Mouse (Mus musculus): Measurements from ENCODE around the gene Cic. TPM values are rescaled to one million over a fixed set of nuclear protein-coding genes. Genes with fewer than 3 reads are reported as not detected.
"Not testable (repeated sequence)": the region's sequence is repeated elsewhere in the genome, so short reads cannot be mapped to it uniquely, and the experiment has no call there.

Cic gene
- polyA plus RNA-seq, 1 experiment from 2014 or later: 31.5 TPM

- Histone ChIP-seq H3K4me3 (ENCODE audit: low read depth, low read length) (peak overlapping the region; percentile 10; the same call in 1 of the 2 replicates), H3K27ac (ENCODE audit: low read depth, low read length) (peak overlapping the region; percentile 70), H3K9ac (ENCODE audit: low read depth, low read length) (peak overlapping the region; percentile 43; the same call in 1 of the 2 replicates), H3K4me1 (ENCODE audit: control insufficient read depth, insufficient read depth, low read length) (peaks cover 17% of the 10 kb centered on the region), H3K36me3 (ENCODE audit: control insufficient read depth, insufficient read depth, low read length) (no peaks in the 10 kb centered on the region), H3K9me3 (replicated peaks; ENCODE audit: control insufficient read depth, low read length) (no peaks in the 10 kb centered on the region), H3K4me2 (peak overlapping the region; percentile 56), H3K27me3 (ENCODE audit: control insufficient read depth, insufficient read depth, low read length) (no peaks in the 10 kb centered on the region)
- ATAC-seq (replicated peaks; ENCODE audit: insufficient number of reproducible peaks, low FRiP score, low TSS enrichment): peak; percentile 58; the same call in 1 of the 2 replicates
- WGBS (ENCODE audit: insufficient replicate concordance): 7% methylated on average over 6 of the region's 6 CpGs
Observed at GRCm38 (mm10) chr7:25322058-25322484, 54.6 kb downstream of the Cic start.

- no peak overlapping the region for H3K4me3 ChIP-seq (ENCODE audit: low read depth, low read length)
- ATAC-seq (replicated peaks; ENCODE audit: insufficient number of reproducible peaks, low FRiP score, low TSS enrichment): no peak
- H3K27me3 ChIP-seq (ENCODE audit: control insufficient read depth, insufficient read depth, low read length): no peaks in the 10 kb centered on the region
- no peaks in the 10 kb centered on the region for H3K36me3 ChIP-seq (ENCODE audit: control insufficient read depth, insufficient read depth, low read length)
- 90% methylated on average over 2 of the region's 2 CpGs for WGBS (ENCODE audit: insufficient replicate concordance)
- no peak overlapping the region for H3K4me2 ChIP-seq
- H3K9me3 ChIP-seq (replicated peaks; ENCODE audit: control insufficient read depth, low read length): no peaks in the 10 kb centered on the region
- H3K9ac ChIP-seq (ENCODE audit: low read depth, low read length): no peak overlapping the region
- H3K27ac ChIP-seq (ENCODE audit: low read depth, low read length): no peak overlapping the region
- peaks cover 10% of the 10 kb centered on the region for H3K4me1 ChIP-seq (ENCODE audit: control insufficient read depth, insufficient read depth, low read length)
Observed at GRCm38 (mm10) chr7:25323219-25323618, 55.7 kb downstream of the Cic start.

- H3K4me2 ChIP-seq; H3K27ac ChIP-seq (ENCODE audit: low read depth, low read length); H3K36me3 ChIP-seq (ENCODE audit: control insufficient read depth, insufficient read depth, low read length); H3K9me3 ChIP-seq (replicated peaks; ENCODE audit: control insufficient read depth, low read length); H3K9ac ChIP-seq (ENCODE audit: low read depth, low read length); H3K4me3 ChIP-seq (ENCODE audit: low read depth, low read length); ATAC-seq (replicated peaks; ENCODE audit: insufficient number of reproducible peaks, low FRiP score, low TSS enrichment); H3K27me3 ChIP-seq (ENCODE audit: control insufficient read depth, insufficient read depth, low read length): not testable (repeated sequence)
- H3K4me1 ChIP-seq (ENCODE audit: control insufficient read depth, insufficient read depth, low read length): peaks cover 10% of the 10 kb centered on the region
- WGBS (ENCODE audit: insufficient replicate concordance): 83% methylated on average over 5 of the region's 6 CpGs
Observed at GRCm38 (mm10) chr7:25325431-25325830, 57.9 kb downstream of the Cic start.

- H3K27ac ChIP-seq (ENCODE audit: low read depth, low read length): no peak overlapping the region
- H3K9me3 ChIP-seq (replicated peaks; ENCODE audit: control insufficient read depth, low read length): no peaks in the 10 kb centered on the region
- 77% methylated on average over 8 of the region's 8 CpGs for WGBS (ENCODE audit: insufficient replicate concordance)
- ATAC-seq (replicated peaks; ENCODE audit: insufficient number of reproducible peaks, low FRiP score, low TSS enrichment): no peak
- no peak overlapping the region for H3K9ac ChIP-seq (ENCODE audit: low read depth, low read length)
- H3K36me3 ChIP-seq (ENCODE audit: control insufficient read depth, insufficient read depth, low read length): peaks cover 7% of the 10 kb centered on the region
- no peak overlapping the region for H3K4me2 ChIP-seq
- H3K27me3 ChIP-seq (ENCODE audit: control insufficient read depth, insufficient read depth, low read length): no peaks in the 10 kb centered on the region
- no peak overlapping the region for H3K4me3 ChIP-seq (ENCODE audit: low read depth, low read length)
- H3K4me1 ChIP-seq (ENCODE audit: control insufficient read depth, insufficient read depth, low read length): peaks cover 10% of the 10 kb centered on the region
Observed at GRCm38 (mm10) chr7:25326233-25326632, 58.7 kb downstream of the Cic start.

GRCm38 (mm10) chr7:25333596-25334307 lies 66.2 kb downstream of the Cic start:
- Histone ChIP-seq H3K4me2 (no peak overlapping the region), H3K27ac (ENCODE audit: low read depth, low read length) (no peak overlapping the region), H3K9me3 (replicated peaks; ENCODE audit: control insufficient read depth, low read length) (no peaks in the 10 kb centered on the region), H3K36me3 (ENCODE audit: control insufficient read depth, insufficient read depth, low read length) (peaks cover 11% of the 10 kb centered on the region), H3K4me3 (ENCODE audit: low read depth, low read length) (no peak overlapping the region), H3K27me3 (ENCODE audit: control insufficient read depth, insufficient read depth, low read length) (no peaks in the 10 kb centered on the region), H3K9ac (ENCODE audit: low read depth, low read length) (no peak overlapping the region), H3K4me1 (ENCODE audit: control insufficient read depth, insufficient read depth, low read length) (no peaks in the 10 kb centered on the region)
- WGBS (ENCODE audit: insufficient replicate concordance): 38% methylated on average over 16 of the region's 16 CpGs
- peak; percentile 48; the same call in 1 of the 2 replicates for ATAC-seq (replicated peaks; ENCODE audit: insufficient number of reproducible peaks, low FRiP score, low TSS enrichment)

- H3K36me3 ChIP-seq (ENCODE audit: control insufficient read depth, insufficient read depth, low read length): peaks cover 11% of the 10 kb centered on the region
- 82% methylated on average over 12 of the region's 12 CpGs for whole genome bisulfite sequencing (ENCODE audit: insufficient replicate concordance)
- ATAC-seq (replicated peaks; ENCODE audit: insufficient number of reproducible peaks, low FRiP score, low TSS enrichment): peak; percentile 13; the same call in 1 of the 2 replicates
Observed at GRCm38 (mm10) chr7:25334472-25334871, 67.0 kb downstream of the Cic start.

GRCm38 (mm10) chr7:25339329-25339728 lies 71.8 kb downstream of the Cic start:
- Histone ChIP-seq H3K4me3 (ENCODE audit: low read depth, low read length) (no peak overlapping the region), H3K27ac (ENCODE audit: low read depth, low read length) (no peak overlapping the region), H3K27me3 (ENCODE audit: control insufficient read depth, insufficient read depth, low read length) (no peaks in the 10 kb centered on the region), H3K9ac (ENCODE audit: low read depth, low read length) (no peak overlapping the region), H3K36me3 (ENCODE audit: control insufficient read depth, insufficient read depth, low read length) (no peaks in the 10 kb centered on the region; the same call in 1 of the 2 replicates), H3K4me2 (no peak overlapping the region), H3K9me3 (replicated peaks; ENCODE audit: control insufficient read depth, low read length) (no peaks in the 10 kb centered on the region), H3K4me1 (ENCODE audit: control insufficient read depth, insufficient read depth, low read length) (no peaks in the 10 kb centered on the region)
- no peak for ATAC-seq (replicated peaks; ENCODE audit: insufficient number of reproducible peaks, low FRiP score, low TSS enrichment)
- 78% methylated on average over 9 of the region's 9 CpGs for WGBS (ENCODE audit: insufficient replicate concordance)

More at GRCm38 (mm10) chr7:25334472-25334871, 67.0 kb downstream of the Cic start:
- no peak overlapping the region for H3K4me3 ChIP-seq (ENCODE audit: low read depth, low read length)
- no peaks in the 10 kb centered on the region for H3K27me3 ChIP-seq (ENCODE audit: control insufficient read depth, insufficient read depth, low read length)
- no peak overlapping the region for H3K27ac ChIP-seq (ENCODE audit: low read depth, low read length)
- no peaks in the 10 kb centered on the region for H3K9me3 ChIP-seq (replicated peaks; ENCODE audit: control insufficient read depth, low read length)
- no peak overlapping the region for H3K9ac ChIP-seq (ENCODE audit: low read depth, low read length)
- H3K4me1 ChIP-seq (ENCODE audit: control insufficient read depth, insufficient read depth, low read length): no peaks in the 10 kb centered on the region
- H3K4me2 ChIP-seq: no peak overlapping the region

GRCm38 (mm10) chr7:25341000-25341784 lies 73.7 kb downstream of the Cic start:
- Histone ChIP-seq H3K9ac (ENCODE audit: low read depth, low read length) (no peak overlapping the region), H3K4me3 (ENCODE audit: low read depth, low read length) (no peak overlapping the region), H3K27me3 (ENCODE audit: control insufficient read depth, insufficient read depth, low read length) (no peaks in the 10 kb centered on the region), H3K9me3 (replicated peaks; ENCODE audit: control insufficient read depth, low read length) (no peaks in the 10 kb centered on the region), H3K4me2 (no peak overlapping the region), H3K27ac (ENCODE audit: low read depth, low read length) (no peak overlapping the region), H3K4me1 (ENCODE audit: control insufficient read depth, insufficient read depth, low read length) (no peaks in the 10 kb centered on the region), H3K36me3 (ENCODE audit: control insufficient read depth, insufficient read depth, low read length) (no peaks in the 10 kb centered on the region; the same call in 1 of the 2 replicates)
- WGBS (ENCODE audit: insufficient replicate concordance): 84% methylated on average over 20 of the region's 20 CpGs
- no peak for ATAC-seq (replicated peaks; ENCODE audit: insufficient number of reproducible peaks, low FRiP score, low TSS enrichment)

Data from heart, embryonic 11.5 days (tissue).